10 mouse cellular contexts compared by ENCODE assay signal in genomic region chr5:121811485-121811931, GRCm38 (mm10). TPM values are rescaled to one million over a fixed set of nuclear protein-coding genes. Genes with fewer than 3 reads are reported as not detected.
DNase-seq lines count a peak whose midpoint lies in the region; ATAC-seq and TF ChIP-seq lines count a peak whose summit lies in the region.
"Had no signal": no experiment of that assay in that cellular context is flagged by ENCODE, and none has a peak within 500 bp of the region (broad histone marks: within the 10 kb centered on the region; RNA-seq: fewer than 3 reads in every experiment).

No protein-coding gene starts in this region.

- no peaks in the 10 kb centered on the region for H3K9me3 ChIP-seq in embryonic facial prominence, embryonic 12.5 days
- H3K9me3 ChIP-seq in embryonic facial prominence, embryonic 10.5 days = no peaks in the 10 kb centered on the region
- H3K9me3 ChIP-seq: neural tube, embryonic 13.5 days had no signal

- H3K27ac ChIP-seq in embryonic facial prominence, embryonic 12.5 days = 0 out of 2 replicates have a peak overlapping the region, but pooled peaks have one; percentile 50
- H3K27ac ChIP-seq in embryonic facial prominence, embryonic 10.5 days (replicated peaks) = no peak overlapping the region
- peak overlapping the region; percentile 77 for H3K27ac ChIP-seq in left cerebral cortex, adult 2 months
- peak overlapping the region; percentile 71 for H3K27ac ChIP-seq in macrophage
- H3K27ac ChIP-seq: neural tube, embryonic 13.5 days had no signal

- TF ChIP-seq CTCF in left cerebral cortex, adult 2 months (IDR thresholded peaks at IDR 0.05) = no peak

- no peak overlapping the region for H3K4me2 ChIP-seq in embryonic facial prominence, embryonic 12.5 days (replicated peaks)
- H3K4me2 ChIP-seq: neural tube, embryonic 13.5 days had no signal

- no peaks in the 10 kb centered on the region; the same call in 1 of the 2 replicates for H3K79me2 ChIP-seq in macrophage (ENCODE audit: inconsistent target)

- no peak overlapping the region for H3K4me3 ChIP-seq in embryonic facial prominence, embryonic 12.5 days
- no peak overlapping the region for H3K4me3 ChIP-seq in embryonic facial prominence, embryonic 10.5 days
- H3K4me3 ChIP-seq in left cerebral cortex, adult 2 months = no peak overlapping the region
- H3K4me3 ChIP-seq in macrophage (ENCODE audit: inconsistent target) = no peak overlapping the region
- H3K4me3 ChIP-seq: neural tube, embryonic 13.5 days had no signal

- DNase-seq in embryonic facial prominence, embryonic 10.5 days (ENCODE audit: low spot score) = no peak
- DNase-seq in left cerebral cortex, adult 2 months (ENCODE audit: extremely low spot score in 1 of 2, low spot score in 2 of 2) = no peak
- DNase-seq in left cerebral cortex, postnatal 14 days (ENCODE audit: low spot score in 2 of 2) = no peak
- DNase-seq in cerebellum, adult 9-10 months = peak; percentile 73
- no peak for DNase-seq in embryo, embryonic 11 days
- no peak for DNase-seq in thymus, postnatal 36 days
- DNase-seq: left cerebral cortex, postnatal 4 days had no signal

- no peak overlapping the region for H3K9ac ChIP-seq in embryonic facial prominence, embryonic 12.5 days
- H3K9ac ChIP-seq: neural tube, embryonic 13.5 days had no signal

- 94% methylated on average over 5 of the region's 5 CpGs for WGBS in embryonic facial prominence, embryonic 12.5 days
- WGBS in embryonic facial prominence, embryonic 10.5 days = 96% methylated on average over 5 of the region's 5 CpGs
- WGBS in macrophage (ENCODE audit: missing documents) = 8% methylated on average over 5 of the region's 5 CpGs

- intact Hi-C loops in left cerebral cortex, adult 2 months (cut with DNase I) = no loop called here
- intact Hi-C loops in left cerebral cortex, postnatal 14 days (cut with DNase I) = loop anchor here (5.0 kb wide), 1 partner anchor 36 kb away; the partner anchor contains the start of gene Pheta1

- H3K36me3 ChIP-seq in embryonic facial prominence, embryonic 12.5 days = peaks cover 59% of the 10 kb centered on the region
- peaks cover 92% of the 10 kb centered on the region for H3K36me3 ChIP-seq in embryonic facial prominence, embryonic 10.5 days (replicated peaks)
- peaks cover 29% of the 10 kb centered on the region for H3K36me3 ChIP-seq in macrophage (ENCODE audit: inconsistent target)

- ATAC-seq in embryonic facial prominence, embryonic 12.5 days (ENCODE audit: insufficient number of reproducible peaks, insufficient read depth, low FRiP score, low TSS enrichment) = no peak

- H3K27me3 ChIP-seq in embryonic facial prominence, embryonic 12.5 days = no peaks in the 10 kb centered on the region
- H3K27me3 ChIP-seq in embryonic facial prominence, embryonic 10.5 days (replicated peaks; ENCODE audit: low read depth, poor library complexity, severe bottlenecking) = no peaks in the 10 kb centered on the region
- H3K27me3 ChIP-seq: neural tube, embryonic 13.5 days had no signal

- no peaks in the 10 kb centered on the region for H3K4me1 ChIP-seq in embryonic facial prominence, embryonic 12.5 days
- H3K4me1 ChIP-seq in embryonic facial prominence, embryonic 10.5 days = no peaks in the 10 kb centered on the region

RNA-seq across cellular contexts. Expression of gene Sh2b3, which starts 25.9 kb away (rescaled TPM):
- 13.1 and 14.4 TPM in 2 replicates for polyA plus RNA-seq in embryonic facial prominence, embryonic 12.5 days (2016; fragmentation: Nextera tagmentation; extraction: Ambion mirVana)
- polyA plus RNA-seq in embryonic facial prominence, embryonic 10.5 days (2016; fragmentation: Nextera tagmentation; extraction: Ambion mirVana) = 7.9 TPM in 2 replicates
- total RNA-seq in left cerebral cortex, adult 2 months (2021) = 10 to 100 TPM; 21.2 to 27.5 TPM
- 10 to 100 TPM; 20.3 to 20.4 TPM for total RNA-seq in left cerebral cortex, postnatal 14 days (2021)
- 100 to 1,000 TPM in 1 of 26 experiments, 10 to 100 TPM in 25; 32.2 to 111 (median 70.7) TPM for total RNA-seq in macrophage (2018; cell fraction: chromatin; rRNA removed)
- 10 to 100 TPM; 29.7 to 65.3 (median 45.4) TPM for total RNA-seq in macrophage (2018; cell fraction: cytosol; rRNA removed)
- 100 to 1,000 TPM in 4 of 26 experiments, 10 to 100 TPM in 22; 39.5 to 128 (median 64.9) TPM for total RNA-seq in macrophage (2018; cell fraction: nucleus; rRNA removed)
- 36.0 to 49.5 TPM (median 47.2 TPM) in 3 replicates for polyA plus RNA-seq in macrophage (2018)

RNA-seq across cellular contexts. Expression of gene Pheta1, which starts 37.3 kb away (rescaled TPM):
- polyA plus RNA-seq in embryonic facial prominence, embryonic 12.5 days (2016; fragmentation: Nextera tagmentation; extraction: Ambion mirVana) = 47.3 and 48.1 TPM in 2 replicates
- polyA plus RNA-seq in embryonic facial prominence, embryonic 10.5 days (2016; fragmentation: Nextera tagmentation; extraction: Ambion mirVana) = 56.5 and 60.0 TPM in 2 replicates
- 10 to 100 TPM in 1 of 2 experiments, 1 to 10 TPM in 1; 8.9 to 10.5 TPM for total RNA-seq in left cerebral cortex, adult 2 months (2021)
- total RNA-seq in left cerebral cortex, postnatal 14 days (2021) = 10 to 100 TPM; 10.3 to 12.6 TPM
- 10 to 100 TPM in 6 of 26 experiments, 1 to 10 TPM in 20; 2.0 to 20.7 (median 7.2) TPM for total RNA-seq in macrophage (2018; cell fraction: chromatin; rRNA removed)
- total RNA-seq in macrophage (2018; cell fraction: cytosol; rRNA removed) = 1 to 10 TPM; 1.7 to 6.5 (median 3.9) TPM
- 10 to 100 TPM in 4 of 26 experiments, 1 to 10 TPM in 22; 2.3 to 11.9 (median 6.9) TPM for total RNA-seq in macrophage (2018; cell fraction: nucleus; rRNA removed)
- 0.86 to 5.2 TPM (median 3.8 TPM) in 3 replicates for polyA plus RNA-seq in macrophage (2018)
